Mouse (Mus musculus): ENCODE measurements around the gene Id3. TPM values are rescaled to one million over a fixed set of nuclear protein-coding genes. Genes with fewer than 3 reads are reported as not detected.

Gene Id3
- total RNA-seq, 4 experiments from 2014 or later, result 34.7 to 39.3 (median 38.4) TPM

GRCm38 (mm10) chr4:136177244-136177611 is 33.9 kb downstream of the Id3 start:
- no peak for DNase-seq (ENCODE audit: low spot score in 2 of 2)

GRCm38 (mm10) chr4:136177612-136178474 is 34.5 kb downstream of the Id3 start:
- DNase-seq (ENCODE audit: low spot score in 2 of 2), result no peak

- DNase-seq (ENCODE audit: low spot score in 2 of 2), result no peak
Measured at GRCm38 (mm10) chr4:136178475-136178921, 35.2 kb downstream of the Id3 start.

DNA sequence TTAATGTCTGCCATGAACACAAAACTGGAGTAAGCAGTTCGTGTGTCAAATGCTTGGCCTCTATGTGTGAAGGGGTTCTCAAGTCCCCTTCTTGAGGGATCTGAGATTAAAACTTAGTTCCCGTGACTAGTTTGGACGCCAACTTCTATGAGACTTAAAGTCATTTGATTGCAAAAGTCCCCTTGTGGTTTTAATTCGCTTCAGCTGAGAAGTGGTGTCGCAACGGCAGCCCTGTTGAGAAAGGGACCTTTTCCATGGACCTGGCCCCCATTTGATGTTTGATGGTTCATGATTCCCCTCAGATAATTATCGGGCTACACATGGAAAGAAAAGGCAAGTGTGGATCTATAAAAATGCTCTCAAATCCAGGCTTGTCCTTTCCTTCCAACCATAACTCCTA is 36.2 kb downstream of the Id3 start:
- DNase-seq (ENCODE audit: low spot score in 2 of 2), result no peak

- peak; percentile 30 to 49 for DNase-seq (ENCODE audit: low spot score in 2 of 2)
Measured at GRCm38 (mm10) chr4:136179998-136180397, 36.7 kb downstream of the Id3 start.

DNA sequence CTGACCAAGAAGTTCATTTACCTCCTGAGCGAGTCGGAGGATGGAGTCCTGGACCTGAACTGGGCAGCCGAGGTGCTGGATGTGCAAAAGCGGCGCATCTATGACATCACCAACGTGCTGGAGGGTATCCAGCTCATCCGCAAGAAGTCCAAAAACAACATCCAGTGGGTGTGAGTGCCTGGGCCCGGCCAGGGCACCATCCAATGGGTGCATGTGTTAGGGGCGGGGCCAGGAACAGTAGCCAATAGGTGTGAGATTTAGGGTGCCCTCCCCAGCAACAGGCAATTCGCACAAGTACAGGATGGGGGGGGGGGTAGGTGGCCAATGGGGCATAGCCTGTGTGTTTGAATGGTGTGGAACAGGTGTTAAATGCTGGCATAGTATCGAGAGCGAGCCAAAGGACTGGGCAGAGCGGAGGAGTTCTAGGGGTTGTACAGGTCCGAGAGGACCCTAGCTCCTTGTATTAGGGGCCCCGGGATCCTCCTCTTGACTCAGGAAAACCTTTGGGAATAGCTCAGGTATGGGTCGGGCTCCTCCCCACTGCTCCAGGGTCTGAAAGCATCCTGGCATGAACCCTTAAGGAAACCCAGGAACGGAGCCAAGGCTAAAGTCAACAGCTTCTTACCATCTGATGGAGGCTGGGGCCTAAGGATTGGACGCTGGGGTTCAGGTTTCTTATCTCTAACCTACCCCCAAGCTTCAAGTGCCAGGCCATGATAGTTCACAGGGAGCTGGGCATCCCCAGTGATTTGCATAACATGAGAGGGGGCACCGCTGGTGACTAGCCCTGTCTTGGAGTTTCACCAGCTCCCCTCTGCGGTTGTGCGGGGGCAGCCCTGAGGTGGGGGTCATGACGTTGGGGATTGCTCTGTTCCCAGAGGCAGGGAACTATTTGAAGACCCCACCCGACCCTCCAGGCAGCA is 37.4 kb downstream of the Id3 start:
- peak in 1 of 2 experiments; percentile 78 for DNase-seq (ENCODE audit: low spot score in 2 of 2)

DNA sequence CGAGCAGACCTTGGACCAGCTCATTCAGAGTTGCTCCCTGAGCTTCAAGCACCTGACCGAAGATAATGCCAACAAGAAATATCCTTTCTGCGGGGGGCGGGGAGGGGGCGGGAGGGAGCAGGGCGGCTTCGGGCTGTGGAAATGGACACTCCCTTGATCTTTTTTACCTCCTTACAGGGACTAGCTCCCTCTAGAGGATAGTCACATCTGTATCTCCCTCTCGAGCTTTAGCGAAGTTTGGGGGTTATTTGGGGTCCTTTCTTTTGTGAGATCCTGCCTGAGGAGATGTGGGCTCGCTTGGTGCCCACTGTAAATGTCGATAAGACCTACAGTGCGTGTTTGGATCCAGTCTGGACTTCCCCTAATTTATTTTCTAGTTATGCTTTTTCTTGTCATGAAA is 38.1 kb downstream of the Id3 start:
- DNase-seq (ENCODE audit: low spot score in 2 of 2), result no peak

- DNase-seq (ENCODE audit: low spot score in 2 of 2), result no peak
Measured at GRCm38 (mm10) chr4:136185375-136185774, 42.1 kb downstream of the Id3 start.

GRCm38 (mm10) chr4:136186315-136186714 is 43.0 kb downstream of the Id3 start:
- no peak for DNase-seq (ENCODE audit: low spot score in 2 of 2)

DNA sequence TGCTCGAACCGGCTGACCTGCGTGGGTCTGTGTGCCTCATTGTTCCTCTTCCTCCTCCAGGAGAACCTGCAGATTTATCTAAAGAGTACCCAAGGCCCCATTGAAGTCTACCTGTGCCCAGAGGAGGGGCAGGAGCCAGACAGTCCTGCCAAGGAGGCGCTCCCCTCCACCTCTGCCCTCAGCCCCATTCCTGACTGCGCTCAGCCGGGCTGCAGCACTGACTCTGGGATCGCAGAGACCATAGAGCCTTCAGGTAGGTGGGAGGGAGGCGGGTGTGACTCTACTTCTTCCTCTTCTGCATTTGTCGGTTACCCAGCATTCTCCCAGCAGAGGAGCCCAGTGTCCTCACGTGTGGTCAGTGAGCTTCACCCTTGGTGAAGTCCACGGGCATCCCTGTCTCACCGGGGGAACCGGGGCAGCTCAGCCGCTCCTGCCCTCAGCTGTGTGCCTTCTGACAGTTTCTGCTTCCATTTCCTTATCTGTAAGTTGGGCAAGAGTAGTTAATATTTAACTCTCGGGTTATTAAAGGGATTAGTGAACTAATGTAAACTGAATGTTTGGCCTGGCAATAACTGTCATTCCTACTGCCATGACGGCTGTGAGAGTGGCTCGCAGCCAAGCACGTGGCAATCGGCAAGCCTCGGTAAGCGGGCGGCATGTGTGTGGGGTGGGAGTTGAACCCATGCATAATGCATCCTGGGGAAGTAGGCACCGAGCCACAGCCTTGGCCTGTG is 43.6 kb downstream of the Id3 start:
- DNase-seq (ENCODE audit: low spot score in 2 of 2), result no peak

- DNase-seq (ENCODE audit: low spot score in 2 of 2), result no peak
Measured at GRCm38 (mm10) chr4:136188973-136189737, 45.9 kb downstream of the Id3 start.

DNA sequence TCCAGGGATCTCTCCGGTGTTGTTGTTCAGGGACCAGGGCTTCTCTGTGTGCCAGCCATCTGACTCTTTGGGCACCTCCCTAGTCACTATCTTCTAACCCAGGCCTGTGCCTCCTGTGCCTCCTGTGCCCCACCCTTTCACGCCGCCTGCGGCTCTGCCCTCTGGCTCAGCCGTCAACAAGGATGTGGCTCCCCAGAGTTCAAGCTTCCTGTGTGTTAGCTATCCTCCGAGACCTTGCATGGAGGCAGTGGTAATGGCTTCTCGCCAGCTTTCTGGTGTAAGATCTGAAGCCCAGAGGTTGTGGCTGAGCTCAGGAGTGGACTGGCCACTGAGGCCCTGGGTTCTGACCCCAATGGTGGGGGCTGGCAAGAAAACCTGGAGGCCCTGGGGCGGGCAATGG is 46.6 kb downstream of the Id3 start:
- no peak for DNase-seq (ENCODE audit: low spot score in 2 of 2)

DNA sequence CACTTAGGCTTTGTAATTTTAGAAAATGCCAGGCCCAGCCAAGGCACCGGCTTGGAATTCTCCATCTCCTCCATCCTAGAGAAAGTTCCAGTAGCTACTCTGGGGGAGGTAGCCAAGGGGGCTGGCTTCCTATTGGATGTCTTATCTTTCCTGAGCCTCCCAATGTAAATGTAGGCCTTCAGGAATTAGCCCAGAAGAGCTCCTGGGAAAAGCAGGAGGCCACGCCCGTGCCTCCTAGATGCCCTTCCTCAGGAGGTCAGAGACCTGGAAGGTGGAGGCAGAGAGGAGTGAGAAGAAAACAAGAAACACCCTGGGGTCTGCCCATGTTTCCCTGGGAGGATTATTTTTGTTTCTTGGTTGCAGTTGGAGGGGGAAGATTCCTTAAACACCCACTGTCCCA is 50.3 kb downstream of the Id3 start:
- DNase-seq (ENCODE audit: low spot score in 2 of 2), result no peak

- DNase-seq (ENCODE audit: low spot score in 2 of 2), result no peak
Measured at GRCm38 (mm10) chr4:136195029-136195428, 51.7 kb downstream of the Id3 start.

Other genes starting within 250 kb of the Id3 start
- under 1 TPM; 0.13 to 0.74 (median 0.40) TPM for gene Cnr2, start 248.1 kb upstream of the Id3 start, total RNA-seq (2022)
- gene Fuca1, start 222.8 kb upstream of the Id3 start, total RNA-seq (2022), result 10 to 100 TPM; 33.5 to 54.6 (median 51.0) TPM
- gene Hmgcl, start 197.0 kb upstream of the Id3 start, total RNA-seq (2022), result 10 to 100 TPM; 35.7 to 39.3 (median 37.6) TPM
- 10 to 100 TPM; 21.7 to 26.5 (median 23.4) TPM for gene Gale, start 179.8 kb upstream of the Id3 start, total RNA-seq (2022)
- gene Lypla2, start 170.9 kb upstream of the Id3 start, total RNA-seq (2022), result 10 to 100 TPM; 77.5 to 92.7 (median 82.3) TPM
- 10 to 100 TPM; 82.0 to 99.8 (median 91.3) TPM for gene Pithd1, start 156.2 kb upstream of the Id3 start, total RNA-seq (2022)
- gene Eloa, start 121.7 kb upstream of the Id3 start, total RNA-seq (2022), result 10 to 100 TPM; 28.3 to 29.0 (median 28.6) TPM
- gene Rpl11, start 90.1 kb upstream of the Id3 start, total RNA-seq (2022), result 100 to 1,000 TPM; 194 to 341 (median 271) TPM
- 1 to 10 TPM in 1 of 4 experiments, under 1 TPM in 3; 0.37 to 1.3 (median 0.48) TPM for gene E2f2, start 28.9 kb downstream of the Id3 start, total RNA-seq (2022)
- gene Asap3, start 62.9 kb downstream of the Id3 start, total RNA-seq (2022), result 1 to 10 TPM; 2.5 to 4.5 (median 3.3) TPM
- gene Tcea3, start 104.2 kb downstream of the Id3 start, total RNA-seq (2022), result under 1 TPM; 0.52 to 0.93 (median 0.70) TPM
- gene Zfp46, start 141.2 kb downstream of the Id3 start, total RNA-seq (2022), result 10 to 100 TPM; 42.5 to 54.8 (median 50.8) TPM
- 10 to 100 TPM; 78.9 to 93.4 (median 89.9) TPM for gene Hnrnpr, start 167.4 kb downstream of the Id3 start, total RNA-seq (2022)

Measured in left cerebral cortex, adult 8-10 months (tissue).